Mouse (Mus musculus): Measurements from ENCODE around the gene Gm9958.

Gene Gm9958

GRCm38 (mm10) chr5:90367067-90367303 is at the start of gene Gm9958:
Gm9958 (plus strand) TSS chr5:90367204.
- DNase-seq, result no peak

- DNase-seq, result no peak
Measured at GRCm38 (mm10) chr5:90331071-90331470, 35.9 kb upstream of the Gm9958 start.

GRCm38 (mm10) chr5:90332478-90332877 is 34.5 kb upstream of the Gm9958 start:
- no peak for DNase-seq

- no peak for DNase-seq
Measured at GRCm38 (mm10) chr5:90338177-90339091, 28.6 kb upstream of the Gm9958 start.

- DNase-seq, result peak; percentile 21
Measured at GRCm38 (mm10) chr5:90339129-90339952, 27.7 kb upstream of the Gm9958 start.

GRCm38 (mm10) chr5:90339953-90340343 is 27.1 kb upstream of the Gm9958 start:
- DNase-seq, result no peak

- DNase-seq, result no peak
Measured at GRCm38 (mm10) chr5:90340847-90341246, 26.2 kb upstream of the Gm9958 start.

- no peak for DNase-seq
Measured at GRCm38 (mm10) chr5:90346877-90347276, 20.1 kb upstream of the Gm9958 start.

GRCm38 (mm10) chr5:90353552-90354317 is 13.3 kb upstream of the Gm9958 start:
- no peak for DNase-seq

GRCm38 (mm10) chr5:90355824-90356223 is 11.2 kb upstream of the Gm9958 start:
- DNase-seq, result no peak

GRCm38 (mm10) chr5:90364526-90364925 is 2.5 kb upstream of the Gm9958 start:
- DNase-seq, result peak; percentile 71

GRCm38 (mm10) chr5:90365141-90365951 is 1.7 kb upstream of the Gm9958 start:
- DNase-seq, result peak; percentile 65

GRCm38 (mm10) chr5:90366121-90367066 is 610 bp upstream of the Gm9958 start, which contains the start of gene Ankrd17:
Ankrd17 (minus strand) TSS chr5:90366577.
- peak; percentile 89 for DNase-seq

- DNase-seq, result no peak
Measured at GRCm38 (mm10) chr5:90370401-90370800, 3.4 kb downstream of the Gm9958 start.

GRCm38 (mm10) chr5:90373708-90374107 is 6.7 kb downstream of the Gm9958 start:
- no peak for DNase-seq

GRCm38 (mm10) chr5:90381458-90381857 is 14.5 kb downstream of the Gm9958 start:
- DNase-seq, result no peak

- DNase-seq, result peak; percentile 27
Measured at GRCm38 (mm10) chr5:90383080-90383479, 16.1 kb downstream of the Gm9958 start.

GRCm38 (mm10) chr5:90393764-90394163 is 26.8 kb downstream of the Gm9958 start:
- DNase-seq, result no peak

GRCm38 (mm10) chr5:90394322-90394721 is 27.3 kb downstream of the Gm9958 start:
- no peak for DNase-seq

- DNase-seq, result no peak
Measured at GRCm38 (mm10) chr5:90396817-90397216, 29.8 kb downstream of the Gm9958 start.

- DNase-seq, result no peak
Measured at GRCm38 (mm10) chr5:90405210-90405609, 38.2 kb downstream of the Gm9958 start.
